7 mouse cellular contexts compared by ENCODE assay signal in the genomic region with DNA sequence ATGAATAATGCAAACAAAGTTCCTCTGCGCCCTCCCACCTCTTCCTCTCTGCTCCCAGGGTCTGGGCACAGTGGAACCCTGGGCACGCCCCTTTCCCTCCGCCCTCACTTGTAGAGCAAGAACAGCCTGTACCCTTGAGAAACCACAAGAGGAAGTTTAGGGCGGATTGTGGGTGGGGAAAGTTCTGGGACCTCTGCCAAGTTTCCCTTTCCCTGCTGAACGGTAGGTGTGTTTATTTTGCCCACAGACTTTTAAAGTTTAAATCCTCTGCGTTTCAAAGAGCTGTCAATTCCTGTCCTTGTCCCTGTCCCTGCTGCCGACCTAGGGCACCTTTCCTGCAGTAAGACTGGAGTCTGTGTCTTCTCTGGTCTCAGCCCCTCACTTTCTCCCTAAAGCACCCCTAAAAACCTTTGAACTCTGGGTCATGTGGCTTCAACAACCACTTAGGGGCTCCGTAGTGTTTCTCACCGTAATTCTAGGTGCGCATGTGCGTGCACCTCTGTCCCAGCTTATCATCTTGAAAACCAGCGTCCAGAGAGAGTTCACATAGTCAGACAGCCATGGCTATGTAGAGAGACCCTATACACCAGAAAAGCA. TPM values are rescaled to one million over a fixed set of nuclear protein-coding genes. Genes with fewer than 3 reads are reported as not detected.
DNase-seq lines count a peak whose midpoint lies in the region; ATAC-seq and TF ChIP-seq lines count a peak whose summit lies in the region.

No protein-coding gene starts in this region.

- no peaks in the 10 kb centered on the region for H3K9me3 ChIP-seq in megakaryocyte, embryonic 14.5 days
- H3K9me3 ChIP-seq in stomach, embryonic 14.5 days (ENCODE audit: control insufficient read depth, low read depth, low read length): no peaks in the 10 kb centered on the region

- H3K36me3 ChIP-seq in megakaryocyte, embryonic 14.5 days (replicated peaks; ENCODE audit: low read length): peaks cover 29% of the 10 kb centered on the region
- H3K36me3 ChIP-seq in stomach, embryonic 14.5 days (ENCODE audit: control insufficient read depth, insufficient read depth, low read length): no peaks in the 10 kb centered on the region

- peak; percentile 72 for ATAC-seq in inflammation-experienced regulatory T-cells, adult 6 months
- peak; percentile 73 for ATAC-seq in stomach, embryonic 14.5 days (ENCODE audit: insufficient number of reproducible peaks, insufficient read depth, low FRiP score, low read depth)

- peak overlapping the region; percentile 98 for H3K27ac ChIP-seq in bone marrow, adult 2 months (ENCODE audit: control insufficient read depth, insufficient read depth, low read depth, low read length, poor library complexity)
- H3K27ac ChIP-seq in stomach, embryonic 14.5 days (ENCODE audit: low read length): peak overlapping the region; percentile 92

- peaks cover 20% of the 10 kb centered on the region for H3K4me1 ChIP-seq in bone marrow, adult 2 months (ENCODE audit: control insufficient read depth, insufficient read depth, low read length)
- H3K4me1 ChIP-seq in megakaryocyte, embryonic 14.5 days: peaks cover 82% of the 10 kb centered on the region
- peaks cover 35% of the 10 kb centered on the region for H3K4me1 ChIP-seq in stomach, embryonic 14.5 days (ENCODE audit: control insufficient read depth, insufficient read depth, low read length)

- H3K4me3 ChIP-seq in bone marrow, adult 2 months (replicated peaks; ENCODE audit: control insufficient read depth, low read depth, low read length): peak overlapping the region; percentile 80
- H3K4me3 ChIP-seq in megakaryocyte, embryonic 14.5 days (replicated peaks): peak overlapping the region; percentile 92
- no peak overlapping the region for H3K4me3 ChIP-seq in stomach, embryonic 14.5 days (ENCODE audit: low read depth, low read length)

- peak; percentile 47; the same call in 1 of the 2 replicates for TF ChIP-seq POLR2A in bone marrow, adult 2 months (IDR thresholded peaks at IDR 0.05; ENCODE audit: borderline replicate concordance, control insufficient read depth, low read depth, low read length)

- peak; percentile 97 for DNase-seq in MEL-GATA-1-ER (ENCODE audit: extremely low read depth, low read depth)
- DNase-seq in gastrocnemius, adult 8-10 months (ENCODE audit: low spot score in 2 of 2): peak; percentile 88 to 91
- peak; percentile 87 to 92 for DNase-seq in left cerebral cortex, adult 9 months (ENCODE audit: low spot score in 2 of 2)

- no peaks in the 10 kb centered on the region for H3K27me3 ChIP-seq in megakaryocyte, embryonic 14.5 days (replicated peaks)
- no peaks in the 10 kb centered on the region for H3K27me3 ChIP-seq in stomach, embryonic 14.5 days (ENCODE audit: control insufficient read depth, insufficient read depth, low read length)

- peak overlapping the region; percentile 50 for H3K4me2 ChIP-seq in stomach, embryonic 14.5 days (replicated peaks; ENCODE audit: low read depth, low read length)

- TF ChIP-seq CTCF in bone marrow, adult 2 months (IDR thresholded peaks at IDR 0.05; ENCODE audit: control insufficient read depth, insufficient read depth, low read length): no peak

- 0% methylated on average over 12 of the region's 12 CpGs for WGBS in bone marrow, adult 2 months
- WGBS in stomach, embryonic 14.5 days: 6% methylated on average over 12 of the region's 12 CpGs

- H3K9ac ChIP-seq in stomach, embryonic 14.5 days (replicated peaks; ENCODE audit: low read depth, low read length): no peak overlapping the region

RNA-seq across cellular contexts. Expression of a gene that starts 3.3 kb away (rescaled TPM):
- 356 and 417 TPM in 2 replicates for polyA plus RNA-seq in bone marrow, adult 2 months (2011; ENCODE audit: insufficient read depth, insufficient read length, low replicate concordance, missing spikeins)
- total RNA-seq in gastrocnemius, adult 8-10 months (2022): 10 to 100 TPM; 12.2 to 19.2 (median 16.1) TPM
- polyA plus RNA-seq in inflammation-experienced regulatory T-cells, adult 6 months (2017; shearing (Covaris generic)): 100 to 1,000 TPM; 124 to 141 (median 130) TPM
- 872 and 1,542 TPM in 2 replicates for polyA plus RNA-seq in megakaryocyte, embryonic 14.5 days (2012; ENCODE audit: insufficient read depth, low replicate concordance)
- polyA plus RNA-seq in stomach, embryonic 14.5 days (2014; fragmentation: Nextera tagmentation; extraction: Ambion mirVana): 425 and 428 TPM in 2 replicates

RNA-seq across cellular contexts. Expression of a gene that starts 6.0 kb away (rescaled TPM):
- polyA plus RNA-seq in bone marrow, adult 2 months (2011; ENCODE audit: insufficient read depth, insufficient read length, low replicate concordance, missing spikeins): 15.6 and 32.2 TPM in 2 replicates
- total RNA-seq in gastrocnemius, adult 8-10 months (2022): 10 to 100 TPM; 10.0 to 12.6 (median 11.2) TPM
- 10 to 100 TPM; 56.9 to 80.8 (median 70.0) TPM for polyA plus RNA-seq in inflammation-experienced regulatory T-cells, adult 6 months (2017; shearing (Covaris generic))
- 8.7 and 11.5 TPM in 2 replicates for polyA plus RNA-seq in megakaryocyte, embryonic 14.5 days (2012; ENCODE audit: insufficient read depth, low replicate concordance)
- 24.5 and 27.3 TPM in 2 replicates for polyA plus RNA-seq in stomach, embryonic 14.5 days (2014; fragmentation: Nextera tagmentation; extraction: Ambion mirVana)
